Mouse (Mus musculus): ENCODE data around the gene Rpl10. TPM values are rescaled to one million over a fixed set of nuclear protein-coding genes. Genes with fewer than 3 reads are reported as not detected.

Rpl10 gene
- total RNA-seq (2021) (100 to 1,000 TPM; 200 to 274 TPM), polyA plus RNA-seq (2012; rRNA removed) (593 and 754 TPM in 2 replicates)
- long read RNA-seq, partial matches to known transcripts = 3 of 8 reads
- long read RNA-seq, other reads (novel, unspliced or antisense) = 0 of 8 reads

DNA sequence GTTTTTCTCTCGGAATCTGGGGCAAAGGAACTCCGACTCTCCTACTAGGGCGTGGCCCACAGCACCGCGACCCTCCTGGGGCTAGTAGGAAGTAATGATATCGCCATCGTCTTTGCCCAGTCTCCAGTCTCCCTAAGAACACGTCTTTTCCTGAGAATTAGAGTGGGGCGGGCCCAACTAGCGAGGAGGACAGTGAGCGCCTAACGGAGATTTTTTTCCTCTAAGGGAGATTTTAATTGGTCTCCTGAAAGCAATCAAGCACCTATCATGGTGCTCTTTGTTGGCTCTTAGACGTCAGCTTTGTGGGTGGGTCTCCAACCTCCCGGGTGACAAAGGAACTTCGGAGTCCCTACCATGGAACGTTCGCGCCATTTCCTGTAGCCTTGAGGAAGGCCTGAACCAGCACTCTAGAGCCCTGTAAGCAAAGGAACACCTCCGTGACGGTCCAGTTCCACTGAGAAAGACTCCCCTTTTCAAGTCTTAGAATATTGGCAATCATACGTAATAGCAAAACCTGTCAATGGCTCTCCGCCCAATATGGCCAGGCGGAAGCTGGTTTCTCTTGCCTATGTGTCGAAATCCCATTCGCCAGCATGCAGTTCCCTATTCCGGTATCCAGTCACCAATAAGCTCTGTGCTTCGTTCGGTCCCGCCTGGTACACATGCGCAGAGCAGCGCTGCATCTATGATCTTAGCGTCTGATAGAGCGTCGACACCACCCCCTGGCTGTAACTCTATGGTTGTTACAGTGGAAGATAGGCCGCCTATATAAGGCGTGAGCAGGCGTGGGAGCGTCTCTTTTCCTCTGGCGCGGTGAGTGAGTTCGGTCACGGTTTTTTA lies at the start of gene Rpl10:
Gene Rpl10, plus strand, starts transcription at position 751 of the 840 bp plus-strand sequence.
- peak; percentile 83 to 93 for DNase-seq
- peak; percentile 98 for TF ChIP-seq POLR2A (IDR thresholded peaks at IDR 0.05; ENCODE audit: insufficient read depth, low read depth, low read length)
- TF ChIP-seq CTCF (IDR thresholded peaks at IDR 0.05) = peak; percentile 62
- TF ChIP-seq EP300 (IDR thresholded peaks at IDR 0.05; ENCODE audit: insufficient read depth, low read depth, low read length) = no peak; the same call in none of the 2 replicates
- WGBS = 17% methylated on average over 42 of the region's 42 CpGs
- H3K4me1 ChIP-seq (ENCODE audit: control insufficient read depth, insufficient read depth, low read length) = peaks cover 2% of the 10 kb centered on the region
- peak within 1 kb of the TSS; percentile 72 for H3K9ac ChIP-seq (ENCODE audit: low read depth, low read length)
- peak within 1 kb of the TSS; percentile 99 for H3K27ac ChIP-seq
- H3K4me3 ChIP-seq = peak within 1 kb of the TSS; percentile 66
- no peaks in the 10 kb centered on the region for H3K79me2 ChIP-seq (replicated peaks; ENCODE audit: control insufficient read depth, insufficient read depth, low read length)
- no peaks in the 10 kb centered on the region for H3K27me3 ChIP-seq (ENCODE audit: control insufficient read depth, insufficient read depth, low read length)
- peaks cover 5% of the 10 kb centered on the region for H3K36me3 ChIP-seq (ENCODE audit: control insufficient read depth, insufficient read depth, low read length)
- intact Hi-C loops (cut with DNase I) = loop anchor here (2.0 to 5.0 kb wide), 2 partner anchors 27 to 102 kb away; partner anchors contain the start of genes Atp6ap1, Slc10a3 and Ubl4a

DNA sequence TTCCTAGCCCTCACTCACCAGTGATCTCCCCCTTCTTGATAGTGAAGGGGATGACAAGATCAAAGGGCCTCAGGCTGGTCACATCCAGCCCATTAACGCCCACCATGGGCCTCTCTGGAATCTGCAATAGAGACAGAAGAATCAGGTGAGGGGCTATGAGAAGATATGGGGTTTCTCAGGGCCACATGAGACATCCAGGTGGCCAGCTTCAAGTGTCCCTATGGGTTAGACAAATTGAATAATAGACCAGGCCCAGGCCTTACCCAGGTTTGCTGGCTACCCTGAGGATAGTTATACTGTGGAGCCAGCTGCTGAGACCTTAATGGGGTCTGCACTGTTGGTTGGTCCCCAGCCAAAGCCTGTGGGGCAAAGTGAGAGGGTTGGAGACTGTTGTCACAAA lies 40.6 kb upstream of the Rpl10 start:
- H3K27me3 ChIP-seq (ENCODE audit: control insufficient read depth, insufficient read depth, low read length) = no peaks in the 10 kb centered on the region
- no peak for DNase-seq
- intact Hi-C loops (cut with DNase I) = no loop called here
- H3K4me3 ChIP-seq = no peak overlapping the region
- H3K9ac ChIP-seq (ENCODE audit: low read depth, low read length) = no peak overlapping the region
- 56% methylated on average over 1 of the region's 1 CpGs for WGBS
- TF ChIP-seq POLR2A (IDR thresholded peaks at IDR 0.05; ENCODE audit: insufficient read depth, low read depth, low read length) = no peak
- TF ChIP-seq CTCF (IDR thresholded peaks at IDR 0.05) = no peak
- TF ChIP-seq EP300 (IDR thresholded peaks at IDR 0.05; ENCODE audit: insufficient read depth, low read depth, low read length) = no peak
- no peaks in the 10 kb centered on the region for H3K4me1 ChIP-seq (ENCODE audit: control insufficient read depth, insufficient read depth, low read length)
- no peaks in the 10 kb centered on the region; the same call in 1 of the 2 replicates for H3K36me3 ChIP-seq (ENCODE audit: control insufficient read depth, insufficient read depth, low read length)
- H3K27ac ChIP-seq = no peak overlapping the region
- no peaks in the 10 kb centered on the region for H3K79me2 ChIP-seq (replicated peaks; ENCODE audit: control insufficient read depth, insufficient read depth, low read length)

DNA sequence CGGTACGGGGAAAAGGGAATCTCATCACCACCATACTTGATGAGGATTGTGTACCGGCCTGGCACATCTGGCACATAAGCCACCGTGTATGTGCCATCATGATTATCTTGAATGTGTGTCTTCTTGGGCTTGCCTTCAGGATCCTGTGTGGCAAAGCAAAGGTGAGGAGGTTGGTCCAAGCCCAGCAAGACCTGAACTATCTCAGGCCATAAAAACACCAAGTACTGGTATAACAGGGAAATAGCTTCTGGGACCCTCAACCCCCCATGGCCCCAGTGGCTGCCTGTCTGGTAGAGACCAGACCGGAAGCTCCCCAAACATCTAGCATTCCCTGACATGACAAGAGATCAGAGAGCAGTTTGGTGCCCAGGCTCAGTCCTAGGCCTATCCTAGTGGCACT lies 37.4 kb upstream of the Rpl10 start:
- H3K4me1 ChIP-seq (ENCODE audit: control insufficient read depth, insufficient read depth, low read length) = no peaks in the 10 kb centered on the region
- H3K79me2 ChIP-seq (replicated peaks; ENCODE audit: control insufficient read depth, insufficient read depth, low read length) = no peaks in the 10 kb centered on the region
- DNase-seq = no peak
- no peak overlapping the region for H3K9ac ChIP-seq (ENCODE audit: low read depth, low read length)
- TF ChIP-seq POLR2A (IDR thresholded peaks at IDR 0.05; ENCODE audit: insufficient read depth, low read depth, low read length) = no peak
- TF ChIP-seq EP300 (IDR thresholded peaks at IDR 0.05; ENCODE audit: insufficient read depth, low read depth, low read length) = no peak
- TF ChIP-seq CTCF (IDR thresholded peaks at IDR 0.05) = no peak
- 86% methylated on average over 5 of the region's 5 CpGs for WGBS
- H3K4me3 ChIP-seq = no peak overlapping the region
- H3K27me3 ChIP-seq (ENCODE audit: control insufficient read depth, insufficient read depth, low read length) = no peaks in the 10 kb centered on the region
- no peak overlapping the region for H3K27ac ChIP-seq
- H3K36me3 ChIP-seq (ENCODE audit: control insufficient read depth, insufficient read depth, low read length) = no peaks in the 10 kb centered on the region; the same call in 1 of the 2 replicates
- intact Hi-C loops (cut with DNase I) = no loop called here

DNA sequence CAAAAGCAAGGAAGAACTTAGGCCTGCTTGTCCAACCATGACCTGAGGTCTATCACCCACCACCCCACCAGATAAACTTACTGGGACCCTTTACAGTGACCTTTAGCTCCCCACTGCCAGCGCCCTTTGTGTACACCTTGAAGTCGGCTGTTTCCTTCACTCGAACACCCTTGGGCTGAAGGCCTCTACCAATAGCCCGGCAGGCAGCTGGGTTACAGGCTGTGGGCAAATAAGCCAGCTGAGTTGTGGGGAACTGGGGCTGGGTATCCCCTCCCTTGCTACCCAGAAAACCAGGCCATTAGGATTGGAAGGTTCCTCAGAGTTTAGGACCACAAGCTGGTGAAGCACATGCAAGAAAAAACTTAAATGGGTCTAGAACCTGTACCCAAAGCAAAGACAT lies 30.3 kb upstream of the Rpl10 start:
- no peaks in the 10 kb centered on the region for H3K79me2 ChIP-seq (replicated peaks; ENCODE audit: control insufficient read depth, insufficient read depth, low read length)
- no peak for DNase-seq
- TF ChIP-seq POLR2A (IDR thresholded peaks at IDR 0.05; ENCODE audit: insufficient read depth, low read depth, low read length) = no peak
- TF ChIP-seq EP300 (IDR thresholded peaks at IDR 0.05; ENCODE audit: insufficient read depth, low read depth, low read length) = no peak
- no peak for TF ChIP-seq CTCF (IDR thresholded peaks at IDR 0.05)
- 83% methylated on average over 4 of the region's 4 CpGs for WGBS
- no peaks in the 10 kb centered on the region for H3K27me3 ChIP-seq (ENCODE audit: control insufficient read depth, insufficient read depth, low read length)
- intact Hi-C loops (cut with DNase I) = loop anchor here (5.0 to 10.0 kb wide), 2 partner anchors 123 to 156 kb away; no protein-coding TSS in a partner anchor
- H3K4me3 ChIP-seq = no peak overlapping the region
- H3K4me1 ChIP-seq (ENCODE audit: control insufficient read depth, insufficient read depth, low read length) = no peaks in the 10 kb centered on the region
- no peaks in the 10 kb centered on the region; the same call in 1 of the 2 replicates for H3K36me3 ChIP-seq (ENCODE audit: control insufficient read depth, insufficient read depth, low read length)
- H3K27ac ChIP-seq = no peak overlapping the region
- no peak overlapping the region for H3K9ac ChIP-seq (ENCODE audit: low read depth, low read length)

DNA sequence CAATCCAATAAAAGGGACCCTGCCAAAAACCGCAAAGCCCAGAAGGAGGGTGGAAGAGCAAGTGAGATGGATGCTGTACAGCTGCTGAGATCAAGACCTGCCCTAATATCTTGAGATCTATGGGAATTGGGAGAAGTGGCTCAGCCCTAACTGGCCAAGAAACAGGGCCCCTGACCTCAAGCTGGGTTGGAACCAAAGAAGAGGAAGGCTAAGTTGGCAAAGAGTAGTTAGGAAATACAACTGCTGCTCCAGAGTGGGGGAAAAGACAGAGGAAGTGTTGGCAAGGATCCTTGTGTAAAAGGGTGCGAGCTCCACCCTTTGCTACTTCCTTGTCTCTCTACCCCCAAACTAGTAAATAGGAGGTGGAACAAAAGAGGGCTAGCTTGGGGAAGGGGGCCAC lies 27.2 kb upstream of the Rpl10 start:
- Histone ChIP-seq H3K4me1 (ENCODE audit: control insufficient read depth, insufficient read depth, low read length) (no peaks in the 10 kb centered on the region), H3K27me3 (ENCODE audit: control insufficient read depth, insufficient read depth, low read length) (no peaks in the 10 kb centered on the region), H3K9ac (ENCODE audit: low read depth, low read length) (no peak overlapping the region; the same call in 1 of the 2 replicates), H3K27ac (peak overlapping the region; percentile 70), H3K36me3 (ENCODE audit: control insufficient read depth, insufficient read depth, low read length) (no peaks in the 10 kb centered on the region), H3K79me2 (replicated peaks; ENCODE audit: control insufficient read depth, insufficient read depth, low read length) (no peaks in the 10 kb centered on the region), H3K4me3 (no peak overlapping the region)
- TF ChIP-seq EP300 (IDR thresholded peaks at IDR 0.05; ENCODE audit: insufficient read depth, low read depth, low read length) (no peak), POLR2A (IDR thresholded peaks at IDR 0.05; ENCODE audit: insufficient read depth, low read depth, low read length) (no peak), CTCF (IDR thresholded peaks at IDR 0.05) (no peak)
- WGBS = 48% methylated on average over 2 of the region's 2 CpGs
- DNase-seq = no peak
- intact Hi-C loops (cut with DNase I) = loop anchor here (5.0 to 10.0 kb wide), 2 partner anchors 126 to 159 kb away; no protein-coding TSS in a partner anchor

All from heart, adult 2 months (tissue).